Mouse (Mus musculus): ENCODE measurements around the gene Lypd5.
"Not testable (repeated sequence)": the region's sequence is repeated elsewhere in the genome, so short reads cannot be mapped to it uniquely, and the experiment has no call there.

DNA sequence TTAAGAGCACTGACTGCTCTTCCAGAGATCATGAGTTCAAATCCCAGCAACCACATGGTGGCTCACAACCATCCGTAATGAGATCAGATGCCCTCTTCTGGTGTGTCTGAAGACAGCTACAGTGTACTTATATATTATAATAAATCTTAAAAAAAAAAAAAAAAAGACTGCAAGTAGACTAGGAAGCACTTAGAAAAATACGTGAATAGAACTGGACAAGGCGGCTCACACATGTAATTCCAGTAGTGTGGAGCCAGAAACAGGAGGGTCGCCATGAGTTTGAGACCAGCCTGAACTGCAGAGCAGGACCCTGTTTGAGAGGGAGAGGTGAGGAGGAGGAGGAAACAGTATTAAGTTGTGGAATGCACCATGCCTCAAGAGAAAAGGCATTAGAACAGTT, 51.5 kb downstream of the Lypd5 start:
- not testable (repeated sequence) for TF ChIP-seq CTCF, POLR2A (IDR thresholded peaks at IDR 0.05; ENCODE audit: insufficient read depth, low read depth, low read length)

Data from olfactory bulb, adult 2 months (tissue).